Mouse (Mus musculus): ENCODE data around the gene Nampt.

Gene Nampt

GRCm38 (mm10) chr12:32819416-32819815 lies at the start of gene Nampt:
TSS of gene Nampt (plus strand) at chr12:32819545.
- in situ Hi-C loops (cut with MboI; ENCODE audit: unreplicated experiment in 2 of 2) = no loop called here

- in situ Hi-C loops (cut with MboI; ENCODE audit: unreplicated experiment in 2 of 2) = no loop called here
Measured at GRCm38 (mm10) chr12:32770766-32771165, 48.6 kb upstream of the Nampt start.

GRCm38 (mm10) chr12:32774592-32774991 lies 44.8 kb upstream of the Nampt start:
- in situ Hi-C loops (cut with MboI; ENCODE audit: unreplicated experiment in 2 of 2) = no loop called here

DNA sequence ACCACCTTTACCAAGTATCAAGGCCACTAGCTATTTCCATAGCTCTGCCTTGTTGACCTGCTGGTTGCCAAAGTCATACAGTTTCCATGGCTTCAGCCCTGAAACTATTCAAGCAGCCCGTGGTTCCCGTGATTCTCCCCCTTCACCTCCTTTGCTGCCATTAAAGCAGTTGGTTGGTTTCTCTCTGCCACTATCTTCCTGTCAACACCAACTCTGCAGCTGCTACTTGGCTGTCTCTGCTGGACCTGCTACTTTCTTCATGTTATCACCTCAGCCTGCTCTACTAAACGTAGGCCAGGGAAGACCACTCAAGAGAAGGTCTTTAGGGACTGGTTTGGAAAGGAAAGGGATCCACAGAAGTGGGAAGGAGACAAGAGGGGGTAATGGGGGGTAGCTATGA lies 30.3 kb upstream of the Nampt start:
- in situ Hi-C loops (cut with MboI; ENCODE audit: unreplicated experiment in 2 of 2) = no loop called here

DNA sequence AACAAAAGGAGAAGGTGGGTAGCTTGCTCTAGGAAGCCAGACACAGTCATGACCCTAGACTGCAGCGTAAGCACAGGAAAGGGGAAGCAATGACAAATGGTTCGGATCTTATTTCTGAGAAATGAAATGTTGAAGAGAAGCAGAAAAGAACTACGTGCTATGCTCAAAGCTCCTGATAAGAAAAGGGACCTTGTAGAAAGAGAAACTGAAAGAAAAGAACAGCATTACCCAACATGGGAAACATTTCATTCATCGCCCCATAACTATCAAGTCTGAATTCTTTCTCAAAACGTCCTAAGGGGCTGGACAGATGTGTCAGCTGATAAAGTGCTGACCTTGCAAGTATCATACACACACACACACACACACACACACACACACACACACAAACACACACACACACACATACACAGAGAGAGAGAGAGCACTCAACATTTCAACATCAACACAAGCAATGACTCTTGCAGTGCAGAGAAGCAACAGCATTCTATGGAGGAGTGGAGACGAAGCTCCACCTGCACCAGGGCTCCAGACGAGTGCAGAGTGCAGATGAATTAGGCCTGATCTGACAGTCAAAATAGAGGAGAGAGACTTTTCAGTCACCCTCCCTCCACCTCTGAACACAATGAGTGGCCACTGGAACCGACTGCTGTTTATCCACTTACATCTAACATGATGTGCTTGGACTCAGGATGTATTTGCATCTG lies 23.4 kb upstream of the Nampt start:
- in situ Hi-C loops (cut with MboI; ENCODE audit: unreplicated experiment in 2 of 2) = no loop called here

DNA sequence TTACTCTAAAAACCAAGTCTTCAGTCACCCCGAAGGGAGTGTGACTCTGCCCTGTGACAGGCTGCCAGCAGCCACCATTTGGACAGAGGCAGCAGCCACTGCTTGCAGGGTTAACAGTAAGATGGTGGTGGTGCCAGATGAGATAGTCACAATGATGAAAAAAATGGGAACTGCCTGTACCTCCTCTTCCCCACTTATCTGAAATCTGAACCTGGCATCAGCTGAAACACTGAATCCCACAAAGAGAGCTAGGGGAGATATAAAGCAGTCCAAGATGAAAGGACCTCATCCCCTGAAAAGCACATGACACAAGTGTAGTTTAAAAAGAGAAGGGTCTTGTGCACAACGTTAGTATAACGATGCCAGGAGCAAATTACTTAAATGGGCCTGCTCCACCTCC lies 21.9 kb upstream of the Nampt start:
- in situ Hi-C loops (cut with MboI; ENCODE audit: unreplicated experiment in 2 of 2) = no loop called here

DNA sequence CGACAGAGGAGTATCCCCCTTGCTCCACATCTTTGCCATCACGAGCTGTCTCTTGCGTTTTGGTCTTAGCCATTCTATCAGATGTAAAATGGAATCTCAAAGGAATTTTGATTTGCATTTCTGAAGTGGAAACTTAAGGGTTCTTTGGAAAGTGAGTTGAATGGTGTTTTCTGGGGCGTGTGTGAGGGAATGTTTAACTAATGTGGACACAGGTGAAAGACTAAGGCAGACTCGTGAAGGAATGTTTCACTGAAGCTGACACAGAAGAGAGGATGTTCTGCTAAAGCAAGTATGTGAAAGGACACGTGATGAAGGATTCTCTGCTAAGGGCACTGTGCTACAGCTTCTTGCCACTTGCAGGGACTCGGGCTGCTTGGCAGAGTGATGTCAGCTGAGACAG lies 18.3 kb upstream of the Nampt start:
- in situ Hi-C loops (cut with MboI; ENCODE audit: unreplicated experiment in 2 of 2) = no loop called here

GRCm38 (mm10) chr12:32805559-32805958 lies 13.8 kb upstream of the Nampt start:
- in situ Hi-C loops (cut with MboI; ENCODE audit: unreplicated experiment in 2 of 2) = no loop called here

DNA sequence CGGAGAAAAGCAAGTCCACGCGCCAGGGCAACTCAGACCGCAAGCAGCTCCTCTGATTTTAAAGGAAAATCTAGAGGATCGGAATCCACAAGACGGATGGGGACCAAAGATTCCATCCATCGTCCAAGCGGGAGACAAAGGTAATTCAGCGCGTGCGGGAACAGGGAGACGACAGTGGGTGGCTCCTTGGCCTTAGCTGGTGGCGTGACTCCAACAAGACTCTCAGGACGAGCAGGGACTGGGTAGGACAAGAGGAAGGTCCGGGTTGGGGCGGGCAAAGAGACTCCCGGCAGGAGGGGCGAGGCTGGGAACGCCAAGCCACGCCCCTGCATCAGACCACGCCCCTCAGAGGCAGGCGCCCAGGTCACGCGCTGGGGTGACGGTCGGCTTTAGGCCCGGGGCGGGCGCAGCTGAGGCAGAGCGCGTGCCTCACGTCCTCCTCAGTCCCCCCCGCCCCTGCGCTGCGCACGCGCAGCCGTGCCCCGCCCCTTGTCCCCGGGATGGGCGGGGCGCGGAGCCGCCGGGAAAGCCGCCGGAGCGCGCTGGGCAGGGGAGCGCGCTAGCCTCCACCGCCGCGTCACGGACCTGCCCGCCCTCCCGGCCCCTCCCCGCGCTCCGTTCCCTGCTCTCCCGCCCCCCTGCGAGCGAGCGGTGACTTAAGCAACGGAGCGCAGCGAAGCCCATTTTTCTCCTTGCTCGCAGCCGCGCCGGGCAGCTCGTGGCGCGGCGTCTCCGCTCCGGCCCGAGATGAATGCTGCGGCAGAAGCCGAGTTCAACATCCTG lies 669 bp downstream of the Nampt start:
- in situ Hi-C loops (cut with MboI; ENCODE audit: unreplicated experiment in 2 of 2) = loop anchor here (10.0 kb wide), 3 partner anchors 435 to 865 kb away; partner anchors contain the start of gene Hbp1 (in 1 of the 2)

GRCm38 (mm10) chr12:32820688-32821503 lies 1.6 kb downstream of the Nampt start:
- in situ Hi-C loops (cut with MboI; ENCODE audit: unreplicated experiment in 2 of 2) = loop anchor here (10.0 kb wide), 3 partner anchors 436 to 866 kb away; partner anchors contain the start of gene Hbp1 (in 1 of the 2)

GRCm38 (mm10) chr12:32821504-32822011 lies 2.2 kb downstream of the Nampt start:
- in situ Hi-C loops (cut with MboI; ENCODE audit: unreplicated experiment in 2 of 2) = loop anchor here (10.0 kb wide), 3 partner anchors 437 to 867 kb away; partner anchors contain the start of gene Hbp1 (in 1 of the 2)

- in situ Hi-C loops (cut with MboI; ENCODE audit: unreplicated experiment in 2 of 2) = loop anchor here (10.0 kb wide), 3 partner anchors 437 to 867 kb away; partner anchors contain the start of gene Hbp1 (in 1 of the 2)
Measured at GRCm38 (mm10) chr12:32822066-32822465, 2.7 kb downstream of the Nampt start.

DNA sequence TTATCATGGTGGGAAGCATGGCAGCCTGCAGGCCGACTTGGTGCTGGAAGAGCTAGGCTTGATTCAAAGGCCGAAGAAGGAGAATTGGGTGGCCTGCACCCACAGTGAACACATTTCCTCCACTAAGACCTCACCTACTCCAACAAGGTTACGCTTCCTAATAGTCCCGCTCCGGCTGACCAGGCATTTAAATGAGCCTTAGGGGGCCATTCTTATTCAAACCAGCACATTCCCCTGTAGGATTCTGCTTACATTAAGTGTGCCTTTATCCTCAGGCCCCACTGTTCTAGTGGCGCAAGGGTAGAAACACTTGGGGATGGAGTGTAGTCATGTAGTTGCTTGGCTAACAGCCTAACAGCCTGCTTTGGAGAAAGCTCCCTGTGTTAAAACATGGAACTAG lies 5.2 kb downstream of the Nampt start:
- in situ Hi-C loops (cut with MboI; ENCODE audit: unreplicated experiment in 2 of 2) = loop anchor here (10.0 kb wide), 3 partner anchors 440 to 870 kb away; partner anchors contain the start of gene Hbp1 (in 1 of the 2)

GRCm38 (mm10) chr12:32826971-32827370 lies 7.6 kb downstream of the Nampt start:
- in situ Hi-C loops (cut with MboI; ENCODE audit: unreplicated experiment in 2 of 2) = loop anchor here (5.0 to 25.0 kb wide), 6 partner anchors 190 to 1490 kb away; partner anchors contain the start of gene Hbp1 (in 2 of the 2)

DNA sequence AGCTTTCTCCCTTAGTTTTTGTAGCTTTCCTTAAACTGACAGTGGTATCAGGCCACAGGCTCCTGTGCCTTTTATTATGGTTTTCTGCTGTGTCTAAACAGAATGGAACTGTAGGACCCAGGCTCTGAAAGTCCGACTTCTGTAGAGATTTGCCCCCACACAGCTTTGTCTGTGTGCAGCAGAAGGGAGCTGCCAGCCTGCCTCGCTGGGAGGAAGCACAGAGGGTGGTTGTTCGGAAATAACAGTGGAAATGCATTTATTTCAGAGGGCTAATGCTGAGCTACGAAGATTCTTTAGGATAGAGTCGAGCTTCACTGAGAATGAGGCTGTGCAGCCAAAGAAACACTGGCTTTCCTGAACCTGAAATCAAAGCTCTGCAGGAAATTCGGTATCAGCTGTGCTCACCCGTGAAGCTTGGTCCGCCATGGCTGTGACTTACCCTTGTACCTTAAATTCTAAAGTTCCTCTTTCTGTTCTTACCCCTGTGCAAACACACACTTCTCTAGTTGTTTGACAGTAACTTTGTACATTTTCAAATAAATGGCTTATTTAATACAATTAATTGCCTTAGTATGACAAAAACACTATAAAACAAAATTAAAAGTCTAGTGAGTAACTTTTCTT lies 8.9 kb downstream of the Nampt start:
- in situ Hi-C loops (cut with MboI; ENCODE audit: unreplicated experiment in 2 of 2) = loop anchor here (5.0 to 25.0 kb wide), 6 partner anchors 191 to 1491 kb away; partner anchors contain the start of gene Hbp1 (in 2 of the 2)

- in situ Hi-C loops (cut with MboI; ENCODE audit: unreplicated experiment in 2 of 2) = loop anchor here (5.0 to 25.0 kb wide), 6 partner anchors 192 to 1492 kb away; partner anchors contain the start of gene Hbp1 (in 2 of the 2)
Measured at GRCm38 (mm10) chr12:32829321-32830090, 10.2 kb downstream of the Nampt start.

DNA sequence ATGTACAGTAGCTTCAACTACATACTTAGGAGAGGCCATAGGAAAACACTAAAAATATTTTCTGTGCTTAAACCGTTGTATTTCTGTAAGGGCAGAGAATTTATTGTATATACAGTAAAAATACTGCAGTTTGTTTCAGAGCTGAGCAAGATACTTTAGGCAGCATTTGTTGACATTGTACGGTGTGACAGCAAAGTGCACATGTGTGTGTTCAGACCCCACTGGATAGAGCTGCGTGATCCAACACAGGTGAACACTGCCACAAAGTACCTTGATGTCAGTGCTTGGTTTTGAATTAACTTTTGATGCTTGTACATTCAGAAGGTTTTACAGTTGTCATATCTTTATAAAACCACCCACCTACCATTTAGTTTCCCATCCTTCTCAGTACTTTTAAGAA lies 12.7 kb downstream of the Nampt start:
- in situ Hi-C loops (cut with MboI; ENCODE audit: unreplicated experiment in 2 of 2) = loop anchor here (5.0 to 25.0 kb wide), 3 partner anchors 195 to 1495 kb away; partner anchors contain the start of gene Hbp1 (in 1 of the 2)

DNA sequence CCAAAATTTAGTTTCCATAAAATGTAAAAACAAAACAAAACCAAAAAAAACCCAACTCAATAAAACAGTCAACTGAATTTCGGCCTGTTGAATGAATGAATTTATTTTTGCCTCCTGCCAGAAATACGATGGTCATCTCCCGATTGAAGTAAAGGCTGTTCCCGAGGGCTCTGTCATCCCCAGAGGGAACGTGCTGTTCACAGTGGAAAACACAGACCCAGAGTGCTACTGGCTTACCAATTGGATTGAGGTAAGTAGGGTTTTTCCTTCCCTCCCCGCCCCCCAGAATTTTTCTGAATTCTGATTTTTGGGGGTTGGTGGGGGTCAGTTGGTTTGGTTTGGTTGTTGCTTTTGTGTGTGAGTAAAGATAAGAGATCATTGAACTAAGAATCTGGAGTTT lies 15.4 kb downstream of the Nampt start:
- in situ Hi-C loops (cut with MboI; ENCODE audit: unreplicated experiment in 2 of 2) = loop anchor here (5.0 to 25.0 kb wide), 3 partner anchors 197 to 1497 kb away; partner anchors contain the start of gene Hbp1 (in 1 of the 2)

DNA sequence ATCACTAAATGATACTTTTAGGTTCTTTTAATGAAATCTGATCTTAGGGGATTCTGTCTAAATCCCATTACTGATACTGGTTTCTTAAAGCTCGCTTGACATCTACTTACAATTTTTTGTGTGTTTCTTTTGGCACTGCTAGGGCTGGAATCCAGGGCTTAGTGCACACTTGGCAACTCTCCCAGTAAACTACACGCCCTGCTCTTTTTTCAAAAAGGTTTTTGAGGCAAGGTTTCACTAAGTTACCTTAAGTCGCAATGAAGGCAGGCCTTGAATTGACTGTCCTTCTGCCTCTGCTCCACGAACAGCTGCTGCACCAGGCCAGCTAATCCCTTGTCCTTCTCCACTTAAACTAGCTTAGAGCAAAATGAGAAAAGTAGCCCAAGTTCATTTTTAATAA lies 15.9 kb downstream of the Nampt start:
- in situ Hi-C loops (cut with MboI; ENCODE audit: unreplicated experiment in 2 of 2) = loop anchor here (25.0 kb wide), 2 partner anchors 873 to 1498 kb away; partner anchors contain the start of gene Hbp1 (in 1 of the 2)

All from v-Abl transformed pro-B cells (cell line).